Mouse (Mus musculus): ENCODE results near the gene Cyb5d1. TPM values are rescaled to one million over a fixed set of nuclear protein-coding genes. Genes with fewer than 3 reads are reported as not detected.

Gene Cyb5d1
- total and polyA plus RNA-seq, 3 experiments = 28.4 to 29.5 (median 29.3) TPM

- Histone ChIP-seq H3K79me2 (replicated peaks; ENCODE audit: control insufficient read depth, extremely low read depth, insufficient read depth, poor library complexity, severe bottlenecking) (0 out of 2 replicates have a peak, but pooled peaks cover 4% of the 10 kb centered on the region), H3K36me3 (replicated peaks in 1 of 2; ENCODE audit: control insufficient read depth in 1 of 2, insufficient read depth in 1 of 2, low read length in 1 of 2) (peaks cover 56 to 72% of the 10 kb centered on the region in 2 experiments), H3K4me2 (ENCODE audit: insufficient read depth, low read depth, poor library complexity, severe bottlenecking) (no peak overlapping the region), H3K9me3 (replicated peaks; ENCODE audit: low read length) (no peaks in the 10 kb centered on the region), H3K27me3 (replicated peaks) (no peaks in the 10 kb centered on the region), H3K27ac (ENCODE audit: insufficient read depth, low read depth) (no peak overlapping the region), H3K4me3 (replicated peaks in 1 of 3; ENCODE audit: low read depth in 2 of 3, low read length in 2 of 3, poor library complexity in 1 of 3) (no peak overlapping the region), H3K4me1 (ENCODE audit: control insufficient read depth in 1 of 2, insufficient read depth in 2 of 2) (peaks cover 5 to 17% of the 10 kb centered on the region in 2 experiments; a peak in 2 of 4 replicates), H3K9ac (ENCODE audit: insufficient read depth, low read depth) (no peak overlapping the region)
- dilution Hi-C loops (cut with MboI; ENCODE audit: extremely low pct_ligation_motif_present, extremely low pct_unique_long_range_greater_than_20kb, low sequenced_read_pairs) (no loop called here), in situ Hi-C loops (cut with MboI; ENCODE audit: low pct_ligation_motif_present, low pct_unique_long_range_greater_than_20kb, low sequenced_read_pairs) (loop anchor here (10.0 kb wide), 1 partner anchor 125 kb away; no protein-coding TSS in a partner anchor)
- DNase-seq (ENCODE audit: extremely low read depth) = no peak
- TF ChIP-seq MYC (IDR thresholded peaks at IDR 0.05; ENCODE audit: low read depth, low read length) = no peak
- TF ChIP-seq USF2 (conservative IDR thresholded peaks at IDR 0.05; ENCODE audit: low read depth, low read length) = no peak
- no peak for TF ChIP-seq MXI1 (IDR thresholded peaks at IDR 0.05; ENCODE audit: low read depth, low read length)
- TF ChIP-seq NRF1 (IDR thresholded peaks at IDR 0.05; ENCODE audit: low read depth, low read length) = no peak
- no peak for TF ChIP-seq USF1 (IDR thresholded peaks at IDR 0.05; ENCODE audit: low read depth, low read length)
- TF ChIP-seq ZNF384 (IDR thresholded peaks at IDR 0.05; ENCODE audit: low read depth, low read length) = no peak
- no peak for TF ChIP-seq JUND (conservative IDR thresholded peaks at IDR 0.05; ENCODE audit: low read depth, low read length)
- TF ChIP-seq UBTF (IDR thresholded peaks at IDR 0.05; ENCODE audit: low read depth, low read length) = no peak
- TF ChIP-seq TCF12 (IDR thresholded peaks at IDR 0.05; ENCODE audit: low read depth, low read length) = no peak
- TF ChIP-seq KAT2A (IDR thresholded peaks at IDR 0.05; ENCODE audit: insufficient replicate concordance, low read length) = no peak
- no peak for TF ChIP-seq GABPA (IDR thresholded peaks at IDR 0.05; ENCODE audit: insufficient replicate concordance, low read depth, low read length)
- TF ChIP-seq SIN3A (IDR thresholded peaks at IDR 0.05; ENCODE audit: low read length) = no peak
- TF ChIP-seq NELFE (IDR thresholded peaks at IDR 0.05; ENCODE audit: low read depth, low read length) = no peak
- no peak for TF ChIP-seq POLR2A (IDR thresholded peaks at IDR 0.05; ENCODE audit: low read depth, low read length)
- TF ChIP-seq MAFK (IDR thresholded peaks at IDR 0.05; ENCODE audit: insufficient replicate concordance, low read length) = no peak
- no peak for TF ChIP-seq MEF2A (IDR thresholded peaks at IDR 0.05; ENCODE audit: borderline replicate concordance, low read depth, low read length)
- no peak for TF ChIP-seq PAX5 (IDR thresholded peaks at IDR 0.05; ENCODE audit: low read length)
- no peak for TF ChIP-seq E2F4 (IDR thresholded peaks at IDR 0.05; ENCODE audit: insufficient replicate concordance, low read depth, low read length)
- no peak for TF ChIP-seq ZMIZ1 (IDR thresholded peaks at IDR 0.05; ENCODE audit: low read depth, low read length)
Measured at GRCm38 (mm10) chr11:69400083-69400850, 4.8 kb upstream of the Cyb5d1 start.

Data from CH12.LX (cell line).